Mouse (Mus musculus): Measurements from ENCODE around the gene Lima1. TPM values are rescaled to one million over a fixed set of nuclear protein-coding genes. Genes with fewer than 3 reads are reported as not detected.
"Not testable (repeated sequence)": the region's sequence is repeated elsewhere in the genome, so short reads cannot be mapped to it uniquely, and the experiment has no call there.

Lima1 gene
- polyA plus RNA-seq, 1 experiment from 2014 or later = 14.5 TPM

DNA sequence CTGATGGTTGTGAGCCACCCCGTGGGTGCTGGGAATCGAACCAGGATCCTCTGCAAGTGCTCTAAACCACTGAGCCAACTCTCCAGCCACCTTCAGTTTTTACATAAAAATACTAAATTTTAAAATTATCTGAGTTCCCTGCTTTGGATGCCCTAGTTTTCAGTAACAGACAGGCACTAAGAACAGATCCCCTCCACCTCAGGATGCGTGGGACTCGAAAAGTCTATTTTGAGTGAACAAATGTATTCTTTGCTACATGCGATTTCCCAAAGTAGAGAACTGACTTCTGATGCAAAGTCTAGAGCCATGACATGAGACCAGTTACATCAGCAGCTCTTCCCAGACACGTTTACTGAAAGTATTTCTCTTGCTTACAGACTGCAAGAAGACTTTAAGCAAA is 84.8 kb downstream of the Lima1 start:
- H3K36me3 ChIP-seq (replicated peaks; ENCODE audit: control insufficient read depth, insufficient read depth) = peaks cover 8% of the 10 kb centered on the region; the same call in 1 of the 2 replicates
- ATAC-seq (ENCODE audit: low FRiP score) (no peak), DNase-seq (ENCODE audit: low spot score) (no peak)
- H3K9me3 ChIP-seq (ENCODE audit: control insufficient read depth, low read length) = no peaks in the 10 kb centered on the region
- H3K4me3 ChIP-seq (replicated peaks; ENCODE audit: low read length) = no peak overlapping the region
- peaks cover 7% of the 10 kb centered on the region; the same call in 1 of the 2 replicates for H3K4me1 ChIP-seq (replicated peaks; ENCODE audit: control insufficient read depth, insufficient read depth, low read length)
- no peak overlapping the region for H3K4me2 ChIP-seq (replicated peaks)
- WGBS = 93% methylated on average over 6 of the region's 6 CpGs
- H3K9ac ChIP-seq = no peak overlapping the region
- H3K27me3 ChIP-seq (ENCODE audit: control insufficient read depth, insufficient read depth, low read length) = no peaks in the 10 kb centered on the region
- H3K27ac ChIP-seq = no peak overlapping the region

DNA sequence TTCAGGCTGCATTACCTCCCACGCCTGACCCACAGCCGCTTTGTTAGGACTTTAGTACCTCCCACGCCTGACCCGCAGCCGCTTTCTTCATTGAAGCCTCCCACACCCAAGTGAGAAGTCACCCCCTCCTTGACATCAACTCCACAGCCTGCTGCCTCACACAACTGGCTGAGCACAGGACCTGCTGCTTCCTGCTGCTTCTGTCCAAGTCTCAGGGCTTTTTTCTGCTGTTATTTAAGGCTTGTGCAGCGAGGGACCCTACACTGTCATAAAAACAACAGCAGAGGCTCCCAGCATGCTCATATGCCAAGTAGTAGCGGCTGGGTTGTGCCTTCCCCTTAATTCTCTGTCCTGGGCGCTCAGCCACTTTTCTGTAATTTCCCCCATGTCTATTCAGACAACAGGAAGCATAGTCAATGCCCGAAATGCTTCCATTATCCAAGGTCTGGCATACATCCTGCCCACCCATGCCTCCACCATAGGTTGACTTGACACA is 87.6 kb downstream of the Lima1 start:
- H3K4me1 ChIP-seq (replicated peaks; ENCODE audit: control insufficient read depth, insufficient read depth, low read length) = peaks cover 7% of the 10 kb centered on the region; the same call in 1 of the 2 replicates
- H3K36me3 ChIP-seq (replicated peaks; ENCODE audit: control insufficient read depth, insufficient read depth) = peaks cover 8% of the 10 kb centered on the region; the same call in 1 of the 2 replicates
- H3K9ac ChIP-seq = no peak overlapping the region
- no peaks in the 10 kb centered on the region for H3K27me3 ChIP-seq (ENCODE audit: control insufficient read depth, insufficient read depth, low read length)
- no peak overlapping the region for H3K4me3 ChIP-seq (replicated peaks; ENCODE audit: low read length)
- H3K27ac ChIP-seq = peak overlapping the region; percentile 52
- H3K9me3 ChIP-seq (ENCODE audit: control insufficient read depth, low read length) = no peaks in the 10 kb centered on the region
- H3K4me2 ChIP-seq (replicated peaks) = 0 out of 2 replicates have a peak overlapping the region, but pooled peaks have one; percentile 2
- WGBS = 65% methylated on average over 9 of the region's 9 CpGs
- ATAC-seq (ENCODE audit: low FRiP score) (no peak; the same call in 1 of the 2 replicates), DNase-seq (ENCODE audit: low spot score) (peak; percentile 34)

DNA sequence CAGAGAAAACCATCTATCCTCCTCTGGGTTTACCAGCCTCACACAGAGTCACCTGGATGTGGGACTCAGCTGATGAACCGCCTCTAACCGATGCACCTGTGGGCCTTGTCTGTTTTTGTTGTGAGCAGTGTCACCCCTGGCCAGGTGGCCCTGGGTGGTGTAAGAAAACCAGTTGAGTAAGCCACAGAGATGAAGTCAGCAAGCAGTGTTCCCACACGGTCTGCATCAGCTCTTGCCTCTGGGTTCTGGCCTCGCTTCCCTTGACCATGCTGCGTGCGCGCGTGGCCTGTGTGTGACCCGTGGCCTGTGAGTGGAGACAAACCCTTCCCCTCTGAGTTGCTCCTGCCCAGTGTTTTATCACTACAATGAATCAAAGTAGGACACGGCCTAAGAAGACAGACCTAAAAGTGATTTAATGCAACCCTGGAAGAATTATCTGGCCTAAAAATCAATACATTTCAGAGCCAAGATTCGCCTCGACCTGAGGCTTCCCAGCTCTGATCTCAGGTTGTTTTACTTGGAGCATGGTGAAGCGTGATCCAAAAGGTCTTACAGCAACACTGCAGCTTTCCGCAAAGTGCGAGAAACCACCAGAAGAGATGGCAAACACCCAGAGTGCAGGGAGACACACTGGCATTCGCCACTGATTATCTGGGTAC is 96.5 kb downstream of the Lima1 start:
- WGBS = 92% methylated on average over 16 of the region's 16 CpGs
- DNase-seq (ENCODE audit: low spot score) (no peak), ATAC-seq (ENCODE audit: low FRiP score) (no peak)
- Histone ChIP-seq H3K4me3 (replicated peaks; ENCODE audit: low read length) (no peak overlapping the region), H3K4me2 (replicated peaks) (no peak overlapping the region), H3K27ac (no peak overlapping the region), H3K36me3 (replicated peaks; ENCODE audit: control insufficient read depth, insufficient read depth) (peaks cover 23% of the 10 kb centered on the region), H3K9ac (no peak overlapping the region), H3K4me1 (replicated peaks; ENCODE audit: control insufficient read depth, insufficient read depth, low read length) (no peaks in the 10 kb centered on the region), H3K9me3 (ENCODE audit: control insufficient read depth, low read length) (no peaks in the 10 kb centered on the region), H3K27me3 (ENCODE audit: control insufficient read depth, insufficient read depth, low read length) (no peaks in the 10 kb centered on the region)

DNA sequence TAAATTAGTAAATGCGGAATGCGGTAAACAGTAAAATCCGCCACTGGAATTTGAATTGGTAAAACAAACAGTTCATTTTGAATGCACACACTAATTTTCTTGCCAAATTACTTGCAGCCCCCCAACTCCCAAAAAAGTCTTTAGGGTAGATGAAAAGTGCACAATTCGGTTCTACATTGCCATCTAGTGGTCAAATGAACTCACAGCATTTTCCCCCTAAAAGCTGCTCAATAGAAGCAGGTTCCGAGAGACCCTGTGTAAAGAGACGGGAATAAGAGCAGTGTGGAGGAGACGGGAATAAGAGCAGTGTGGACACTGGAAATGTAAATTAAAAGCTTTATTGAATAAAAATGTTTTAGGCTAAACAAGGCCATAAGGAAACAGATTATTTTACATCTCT is 97.1 kb downstream of the Lima1 start:
- Histone ChIP-seq H3K4me3 (replicated peaks; ENCODE audit: low read length) (no peak overlapping the region), H3K9me3 (ENCODE audit: control insufficient read depth, low read length) (no peaks in the 10 kb centered on the region), H3K36me3 (replicated peaks; ENCODE audit: control insufficient read depth, insufficient read depth) (peaks cover 23% of the 10 kb centered on the region), H3K27me3 (ENCODE audit: control insufficient read depth, insufficient read depth, low read length) (no peaks in the 10 kb centered on the region), H3K4me1 (replicated peaks; ENCODE audit: control insufficient read depth, insufficient read depth, low read length) (no peaks in the 10 kb centered on the region), H3K27ac (no peak overlapping the region), H3K4me2 (replicated peaks) (no peak overlapping the region), H3K9ac (no peak overlapping the region)
- DNase-seq (ENCODE audit: low spot score) (peak; percentile 81), ATAC-seq (ENCODE audit: low FRiP score) (no peak)
- WGBS = 25% methylated on average over 7 of the region's 7 CpGs

DNA sequence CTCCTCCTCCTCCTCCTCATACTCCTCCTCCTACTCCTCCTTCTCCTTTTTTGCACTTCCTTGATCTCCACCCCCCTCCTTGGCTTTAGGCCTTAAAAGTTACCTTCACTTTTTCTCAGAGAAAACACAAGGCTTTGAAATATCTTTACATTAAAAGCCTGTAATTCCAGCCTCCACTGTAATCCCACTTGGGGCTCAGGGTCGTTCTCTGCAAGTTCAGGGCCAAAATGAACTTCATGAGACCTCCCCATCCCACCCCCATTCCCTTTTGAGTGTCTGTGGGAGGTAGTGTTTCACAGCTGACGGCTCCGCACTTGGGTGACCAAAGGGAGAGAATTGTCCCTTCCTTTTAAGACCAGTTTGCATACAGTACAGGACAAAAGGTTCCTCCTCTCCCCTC is 102.3 kb downstream of the Lima1 start:
- H3K4me3 ChIP-seq (replicated peaks; ENCODE audit: low read length) = no peak overlapping the region
- no peaks in the 10 kb centered on the region for H3K9me3 ChIP-seq (ENCODE audit: control insufficient read depth, low read length)
- no peak overlapping the region for H3K9ac ChIP-seq
- H3K4me2 ChIP-seq (replicated peaks) = no peak overlapping the region; the same call in 1 of the 2 replicates
- H3K27ac ChIP-seq = peak overlapping the region; percentile 51; the same call in 1 of the 2 replicates
- no peaks in the 10 kb centered on the region for H3K27me3 ChIP-seq (ENCODE audit: control insufficient read depth, insufficient read depth, low read length)
- no peaks in the 10 kb centered on the region for H3K36me3 ChIP-seq (replicated peaks; ENCODE audit: control insufficient read depth, insufficient read depth)
- DNase-seq (ENCODE audit: low spot score) (no peak), ATAC-seq (ENCODE audit: low FRiP score) (no peak)
- H3K4me1 ChIP-seq (replicated peaks; ENCODE audit: control insufficient read depth, insufficient read depth, low read length) = peaks cover 15% of the 10 kb centered on the region
- WGBS = 32% methylated on average over 3 of the region's 3 CpGs

DNA sequence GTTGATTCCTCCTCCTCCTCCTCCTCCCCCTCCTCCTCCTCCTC is 102.6 kb downstream of the Lima1 start, which contains the start of gene Cers5:
TSS of gene Cers5 (minus strand) at position 5 of the 44 bp plus-strand sequence.
- peak within 1 kb of the TSS; percentile 52 for H3K4me2 ChIP-seq (replicated peaks)
- H3K27me3 ChIP-seq (ENCODE audit: control insufficient read depth, insufficient read depth, low read length); ATAC-seq (ENCODE audit: low FRiP score); H3K9me3 ChIP-seq (ENCODE audit: control insufficient read depth, low read length); H3K36me3 ChIP-seq (replicated peaks; ENCODE audit: control insufficient read depth, insufficient read depth); DNase-seq (ENCODE audit: low spot score): not testable (repeated sequence)
- H3K4me1 ChIP-seq (replicated peaks; ENCODE audit: control insufficient read depth, insufficient read depth, low read length) = peaks cover 15% of the 10 kb centered on the region
- H3K4me3 ChIP-seq (replicated peaks; ENCODE audit: low read length) = peak within 1 kb of the TSS; percentile 71
- H3K9ac ChIP-seq = peak within 1 kb of the TSS; percentile 86
- peak within 1 kb of the TSS; percentile 91 for H3K27ac ChIP-seq

DNA sequence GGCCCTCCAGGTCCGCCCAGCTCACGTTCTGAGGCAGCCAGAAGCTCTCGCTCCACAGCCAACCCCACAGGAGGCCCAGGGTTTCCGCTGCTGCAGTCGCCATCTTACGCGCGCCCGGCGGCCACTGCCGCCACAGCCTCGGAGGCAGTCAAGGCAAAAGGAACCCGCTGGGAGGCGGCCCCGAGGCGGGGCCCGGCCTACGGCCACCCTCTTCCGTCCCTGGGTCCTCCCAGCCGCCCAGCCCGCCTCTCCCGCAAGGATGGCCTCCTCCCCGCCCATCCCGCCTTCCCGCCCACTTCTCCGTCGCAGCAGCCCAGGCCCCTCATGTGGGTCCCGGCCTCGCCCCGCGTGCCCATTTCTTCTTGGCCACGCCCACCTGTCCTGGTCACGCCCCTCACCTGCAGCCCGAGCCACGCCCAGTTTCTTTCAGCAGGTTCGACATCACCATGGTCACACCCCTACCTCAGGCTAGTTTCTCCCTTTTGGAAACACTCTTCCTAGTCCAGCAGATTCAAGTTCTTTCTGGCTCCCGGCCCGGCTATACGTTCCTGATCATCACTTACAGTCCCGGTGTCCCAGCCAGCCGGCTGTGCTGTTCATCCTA is 102.9 kb downstream of the Lima1 start:
- H3K9ac ChIP-seq = peak overlapping the region; percentile 86
- DNase-seq (ENCODE audit: low spot score) = peak; percentile 72
- no peaks in the 10 kb centered on the region for H3K36me3 ChIP-seq (replicated peaks; ENCODE audit: control insufficient read depth, insufficient read depth)
- peak overlapping the region; percentile 71 for H3K4me3 ChIP-seq (replicated peaks; ENCODE audit: low read length)
- H3K9me3 ChIP-seq (ENCODE audit: control insufficient read depth, low read length) = no peaks in the 10 kb centered on the region
- H3K4me1 ChIP-seq (replicated peaks; ENCODE audit: control insufficient read depth, insufficient read depth, low read length) = peaks cover 15% of the 10 kb centered on the region
- H3K4me2 ChIP-seq (replicated peaks) = peak overlapping the region; percentile 52
- WGBS = under 1% methylated on average over 38 of the region's 41 CpGs
- H3K27me3 ChIP-seq (ENCODE audit: control insufficient read depth, insufficient read depth, low read length) = no peaks in the 10 kb centered on the region
- H3K27ac ChIP-seq = peak overlapping the region; percentile 91
- ATAC-seq (ENCODE audit: low FRiP score) = peak; percentile 90

DNA sequence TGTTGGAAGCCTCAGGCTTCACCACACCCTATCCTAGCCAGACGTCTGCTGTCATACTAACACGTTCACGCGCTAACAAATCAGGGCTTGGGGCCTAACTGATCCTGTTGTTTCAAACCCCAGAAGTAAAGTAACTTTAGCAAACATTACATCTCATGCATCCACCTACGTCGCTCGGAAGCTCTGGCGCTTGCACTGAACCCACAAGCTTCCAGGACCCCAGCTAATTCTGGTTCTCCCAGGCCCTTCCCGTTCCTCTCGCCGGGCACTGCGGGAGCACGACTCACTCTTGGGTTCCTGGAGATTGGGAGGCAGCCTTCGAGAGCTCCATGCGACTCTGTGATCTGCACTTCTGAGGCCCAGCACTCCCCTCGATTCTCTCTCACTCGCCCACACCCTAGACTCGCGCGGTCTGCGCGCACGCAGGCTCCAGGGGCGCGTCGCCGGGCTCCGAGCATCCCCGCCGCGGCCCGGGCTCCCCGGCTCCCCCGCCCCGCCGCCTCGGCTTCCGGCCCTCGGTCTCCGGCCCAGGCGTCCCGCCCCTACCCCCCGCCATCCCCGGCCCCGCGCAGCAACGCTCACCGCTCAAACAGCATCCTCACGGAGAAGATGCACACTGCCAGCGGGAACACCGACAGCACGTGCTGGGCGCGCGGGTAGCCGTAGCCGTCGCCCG is 103.5 kb downstream of the Lima1 start:
- peak; percentile 79 for ATAC-seq (ENCODE audit: low FRiP score)

DNA sequence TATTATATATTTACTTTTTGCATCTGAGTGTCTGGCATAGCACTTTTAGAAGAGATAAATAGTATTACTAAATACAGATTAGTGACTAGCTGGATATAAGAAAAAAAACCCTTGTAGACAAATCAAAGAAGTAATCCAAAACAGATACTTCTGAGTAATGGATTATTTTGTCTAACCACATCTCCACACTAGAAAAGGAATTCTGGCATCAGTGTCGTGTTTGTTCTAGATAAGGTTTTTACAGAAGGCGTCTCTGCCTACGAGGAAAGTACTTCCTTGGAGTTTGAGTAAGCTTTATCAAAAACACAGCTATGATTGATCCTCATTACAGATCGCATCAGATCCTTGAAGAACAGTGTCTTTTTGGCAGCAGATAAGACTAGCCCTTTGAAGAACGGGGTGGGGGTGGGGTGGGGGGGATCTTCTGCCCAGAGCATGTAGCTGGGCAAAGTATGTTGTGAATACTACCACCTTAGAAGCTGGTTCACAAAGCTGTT is 104.2 kb downstream of the Lima1 start:
- peak overlapping the region; percentile 86 for H3K9ac ChIP-seq
- H3K4me3 ChIP-seq (replicated peaks; ENCODE audit: low read length) = peak overlapping the region; percentile 71
- no peaks in the 10 kb centered on the region for H3K27me3 ChIP-seq (ENCODE audit: control insufficient read depth, insufficient read depth, low read length)
- H3K27ac ChIP-seq = no peak overlapping the region
- H3K4me1 ChIP-seq (replicated peaks; ENCODE audit: control insufficient read depth, insufficient read depth, low read length) = peaks cover 15% of the 10 kb centered on the region
- ATAC-seq (ENCODE audit: low FRiP score) = no peak
- H3K36me3 ChIP-seq (replicated peaks; ENCODE audit: control insufficient read depth, insufficient read depth) = no peaks in the 10 kb centered on the region
- DNase-seq (ENCODE audit: low spot score) = no peak
- 34% methylated on average over 5 of the region's 5 CpGs for WGBS
- no peaks in the 10 kb centered on the region for H3K9me3 ChIP-seq (ENCODE audit: control insufficient read depth, low read length)
- peak overlapping the region; percentile 52 for H3K4me2 ChIP-seq (replicated peaks)

More for the DNA sequence above, 103.5 kb downstream of the Lima1 start:
- under 1% methylated on average over 58 of the region's 59 CpGs for WGBS
- Histone ChIP-seq H3K9ac (peak overlapping the region; percentile 86), H3K4me1 (replicated peaks; ENCODE audit: control insufficient read depth, insufficient read depth, low read length) (peaks cover 15% of the 10 kb centered on the region), H3K27me3 (ENCODE audit: control insufficient read depth, insufficient read depth, low read length) (no peaks in the 10 kb centered on the region), H3K36me3 (replicated peaks; ENCODE audit: control insufficient read depth, insufficient read depth) (no peaks in the 10 kb centered on the region), H3K27ac (peak overlapping the region; percentile 91), H3K4me2 (replicated peaks) (peak overlapping the region; percentile 52), H3K4me3 (replicated peaks; ENCODE audit: low read length) (peak overlapping the region; percentile 71), H3K9me3 (ENCODE audit: control insufficient read depth, low read length) (no peaks in the 10 kb centered on the region)
- DNase-seq (ENCODE audit: low spot score) = peak; percentile 41
